Mouse (Mus musculus) CH12.LX (cell line): ENCODE data around the gene Pla2g2d. TPM values are rescaled to one million over a fixed set of nuclear protein-coding genes. Genes with fewer than 3 reads are reported as not detected.

Experiments used
- DNase-seq: peaks from one replicate; pipeline ENCODE4 v3.0.0-alpha.2; 2013; ENCODE audit errors: extremely low read depth
- H3K27ac ChIP-seq: 2 replicates; pipeline ENCODE4 v1.5.1; 2012; ENCODE audit warnings: low read depth, mild to moderate bottlenecking, control low read depth, moderate library complexity; ENCODE audit not compliant: insufficient read depth
- H3K27me3 ChIP-seq: replicated peaks from 2 replicates; pipeline ENCODE3; 2012; ENCODE audit warnings: inconsistent platforms
- H3K36me3 ChIP-seq, 2 experiments: replicated peaks in 1 of 2; 2 replicates each; pipeline versions ENCODE3 to v1.6.1; 2012; ENCODE audit warnings: inconsistent platforms in 1 of 2, low read length in 1 of 2, mild to moderate bottlenecking in 1 of 2, mixed read lengths in 1 of 2, moderate library complexity in 1 of 2; ENCODE audit not compliant: control insufficient read depth in 1 of 2, insufficient read depth in 1 of 2
- H3K4me1 ChIP-seq, 2 experiments: 2 replicates each; pipeline ENCODE4 v1.6.1; 2012; ENCODE audit warnings: inconsistent platforms in 1 of 2, moderate library complexity in 1 of 2; ENCODE audit not compliant: insufficient read depth in 2 of 2, control insufficient read depth in 1 of 2
- H3K4me2 ChIP-seq: 2 replicates; pipeline ENCODE4 v1.6.1; 2012; ENCODE audit warnings: low read depth, mild to moderate bottlenecking, control low read depth; ENCODE audit not compliant: poor library complexity, insufficient read depth, severe bottlenecking
- H3K4me3 ChIP-seq, 3 experiments: fragments of 150-350 bp in 1 of 3; sonication (generic) in 1 of 3; replicated peaks in 1 of 3; 2 replicates each; pipeline versions ENCODE3 to v1.5.1; 2011 to 2012; ENCODE audit warnings: low read depth in 2 of 3, low read length in 2 of 3, mild to moderate bottlenecking in 2 of 3, moderate library complexity in 2 of 3, control low read depth in 1 of 3, improper control_type of control experiment in 1 of 3, inconsistent platforms in 1 of 3, mixed read lengths in 1 of 3; ENCODE audit not compliant: poor library complexity in 1 of 3
- H3K79me2 ChIP-seq: replicated peaks from 2 replicates; pipeline ENCODE4 v1.6.1; 2012; ENCODE audit warnings: mild to moderate bottlenecking, moderate library complexity; ENCODE audit not compliant: control insufficient read depth, poor library complexity, insufficient read depth, severe bottlenecking; ENCODE audit errors: extremely low read depth
- H3K9ac ChIP-seq: 2 replicates; pipeline ENCODE4 v1.6.1; 2012; ENCODE audit warnings: low read depth, mild to moderate bottlenecking, control low read depth, moderate library complexity; ENCODE audit not compliant: insufficient read depth
- H3K9me3 ChIP-seq: replicated peaks from 2 replicates; pipeline ENCODE3; 2012; ENCODE audit warnings: low read length, inconsistent platforms, mixed read lengths
- BHLHE40 ChIP-seq: IDR thresholded peaks from 2 replicates; pipeline ENCODE4 v1.6.1; 2011; ENCODE audit warnings: mild to moderate bottlenecking, low read depth, low read length, improper control_type of control experiment
- CHD1 ChIP-seq: IDR thresholded peaks from 2 replicates; pipeline ENCODE4 v1.6.1; 2012; ENCODE audit warnings: low read depth, low read length, improper control_type of control experiment, inconsistent platforms
- CHD2 ChIP-seq: IDR thresholded peaks from 2 replicates; pipeline ENCODE4 v1.6.1; 2011; ENCODE audit warnings: low read length, improper control_type of control experiment
- CTCF ChIP-seq, 2 experiments: IDR thresholded peaks in 1 of 2; conservative IDR thresholded peaks in 1 of 2; 2 replicates each; pipeline ENCODE4 v1.5.1; 2011 to 2012; ENCODE audit warnings: low read depth in 2 of 2, low read length in 2 of 2, improper control_type of control experiment in 1 of 2, inconsistent platforms in 1 of 2, mild to moderate bottlenecking in 1 of 2, moderate library complexity in 1 of 2
- EP300 ChIP-seq: IDR thresholded peaks from 2 replicates; pipeline ENCODE4 v1.6.1; 2011; ENCODE audit warnings: low read length, improper control_type of control experiment
- GABPA ChIP-seq: IDR thresholded peaks from 2 replicates; pipeline ENCODE4 v1.6.1; 2012; ENCODE audit warnings: low read depth, low read length, improper control_type of control experiment, inconsistent platforms; ENCODE audit not compliant: insufficient replicate concordance
- JUN ChIP-seq: IDR thresholded peaks from 2 replicates; pipeline ENCODE4 v1.6.1; 2011; ENCODE audit warnings: low read depth, mild to moderate bottlenecking, low read length, improper control_type of control experiment, moderate library complexity; ENCODE audit not compliant: insufficient read depth
- JUND ChIP-seq: conservative IDR thresholded peaks from 2 replicates; pipeline ENCODE4 v1.6.1; 2011; ENCODE audit warnings: low read depth, low read length, improper control_type of control experiment
- MAFK ChIP-seq: IDR thresholded peaks from 2 replicates; pipeline ENCODE4 v1.6.1; 2011; ENCODE audit warnings: low read length, improper control_type of control experiment; ENCODE audit not compliant: insufficient replicate concordance
- MYC ChIP-seq: IDR thresholded peaks from 2 replicates; pipeline ENCODE4 v1.6.1; 2011; ENCODE audit warnings: low read depth, mild to moderate bottlenecking, improper control_type of control experiment, low read length
- NELFE ChIP-seq: IDR thresholded peaks from 2 replicates; pipeline ENCODE4 v1.6.1; 2011; ENCODE audit warnings: low read depth, low read length, improper control_type of control experiment
- NRF1 ChIP-seq: IDR thresholded peaks from 2 replicates; pipeline ENCODE4 v1.6.1; 2014; ENCODE audit warnings: low read depth, mild to moderate bottlenecking, inconsistent platforms, low read length, improper control_type of control experiment, moderate library complexity
- PAX5 ChIP-seq: IDR thresholded peaks from 2 replicates; pipeline ENCODE4 v1.6.1; 2012; ENCODE audit warnings: low read length, inconsistent platforms, mixed read lengths
- POLR2A ChIP-seq: IDR thresholded peaks from 2 replicates; pipeline ENCODE4 v1.6.1; 2011; ENCODE audit warnings: low read depth, mild to moderate bottlenecking, improper control_type of control experiment, low read length
- RAD21 ChIP-seq: IDR thresholded peaks from 2 replicates; pipeline ENCODE4 v1.6.1; 2011; ENCODE audit warnings: low read depth, mild to moderate bottlenecking, low read length, improper control_type of control experiment, moderate library complexity
- SIN3A ChIP-seq: IDR thresholded peaks from 2 replicates; pipeline ENCODE4 v1.6.1; 2012; ENCODE audit warnings: low read length, improper control_type of control experiment, inconsistent platforms
- SMC3 ChIP-seq: IDR thresholded peaks from 2 replicates; pipeline ENCODE4 v1.6.1; 2011; ENCODE audit warnings: low read depth, low read length, improper control_type of control experiment
- TBP ChIP-seq: conservative IDR thresholded peaks from 2 replicates; pipeline ENCODE4 v1.6.1; 2011; ENCODE audit warnings: low read depth, low read length, improper control_type of control experiment
- TCF12 ChIP-seq: IDR thresholded peaks from 2 replicates; pipeline ENCODE4 v1.6.1; 2014; ENCODE audit warnings: low read depth, mild to moderate bottlenecking, inconsistent platforms, low read length, improper control_type of control experiment
- USF2 ChIP-seq: conservative IDR thresholded peaks from 2 replicates; pipeline ENCODE4 v1.6.1; 2011; ENCODE audit warnings: low read depth, low read length, improper control_type of control experiment
- ZC3H11A ChIP-seq: IDR thresholded peaks from 2 replicates; pipeline ENCODE4 v1.6.1; 2012; ENCODE audit warnings: low read depth, mild to moderate bottlenecking, inconsistent platforms, low read length, improper control_type of control experiment
- ZKSCAN1 ChIP-seq: IDR thresholded peaks from 2 replicates; pipeline ENCODE4 v1.6.1; 2012; ENCODE audit warnings: low read depth, inconsistent platforms, low read length, improper control_type of control experiment, borderline replicate concordance
- dilution Hi-C: fragments of 300-500 bp; cut with MboI; formaldehyde crosslinking; loops from 2 replicates; pipeline ENCODE4 v1.14.3; 2020; ENCODE audit warnings: low sequenced_read_pairs; ENCODE audit not compliant: extremely low pct_unique_long_range_greater_than_20kb, extremely low pct_ligation_motif_present
- in situ Hi-C: fragments of 300-500 bp; cut with MboI; formaldehyde crosslinking; loops from 3 replicates; pipeline ENCODE4 v1.14.3; 2019; ENCODE audit warnings: low sequenced_read_pairs, low pct_ligation_motif_present, low pct_unique_long_range_greater_than_20kb, mixed read lengths
- polyA plus RNA-seq: library from polyadenylated mRNA; unstranded; fragments of >175 nt; gene quantifications from 2 replicates; pipeline ENCODE4 v1.2.1, GENCODE M21; 2012; ENCODE audit warnings: low read depth; ENCODE audit not compliant: insufficient read length
- total RNA-seq, 2 experiments: library from RNA; depleted of rRNA; stranded (reverse); fragments of 300-350 nt in 1 of 2; fragments of >200 nt in 1 of 2; gene quantifications; 2 replicates each; pipeline ENCODE4 v1.2.3; 2012 to 2014

The Pla2g2d gene
- total and polyA plus RNA-seq, 3 experiments, result not detected

- dilution Hi-C loops, result no loop called here
- peaks cover 96% of the 10 kb centered on the region for H3K27me3 ChIP-seq
These were observed 38.5 kb upstream of the Pla2g2d start, which contains the start of gene Ubxn10 for GRCm38 (mm10) chr4:138737031-138737430. Gene Ubxn10 (minus strand): TSS chr4:138737167.

GRCm38 (mm10) chr4:138739136-138739851 lies 36.2 kb upstream of the Pla2g2d start:
- H3K9me3 ChIP-seq, result peaks cover 5% of the 10 kb centered on the region

More at GRCm38 (mm10) chr4:138737031-138737430, 38.5 kb upstream of the Pla2g2d start, which contains the start of gene Ubxn10:
- no peak for DNase-seq
- Histone ChIP-seq H3K36me3 (no peaks in the 10 kb centered on the region), H3K9me3 (peaks cover 14% of the 10 kb centered on the region), H3K4me3 (no peak within 1 kb of the TSS), H3K9ac (no peak within 1 kb of the TSS), H3K27ac (no peak within 1 kb of the TSS), H3K79me2 (no peaks in the 10 kb centered on the region), H3K4me2 (no peak within 1 kb of the TSS), H3K4me1 (no peaks in the 10 kb centered on the region)
- in situ Hi-C loops, result no loop called here
- TF ChIP-seq CHD1 (no peak), USF2 (no peak), SMC3 (no peak), EP300 (no peak), NELFE (no peak), CHD2 (no peak), NRF1 (no peak), PAX5 (no peak), ZKSCAN1 (no peak), GABPA (no peak), BHLHE40 (no peak), RAD21 (no peak), JUND (no peak), SIN3A (no peak), CTCF (conservative IDR thresholded peaks at IDR 0.05 in 1 of 2, IDR thresholded peaks at IDR 0.05 in 1 of 2; ENCODE audit: low read depth in 2 of 2, low read length in 2 of 2) (no peak), ZC3H11A (no peak), MAFK (no peak), TCF12 (no peak)

More at GRCm38 (mm10) chr4:138739136-138739851, 36.2 kb upstream of the Pla2g2d start:
- Histone ChIP-seq H3K9ac (no peak overlapping the region), H3K4me2 (no peak overlapping the region), H3K27me3 (peaks cover 96% of the 10 kb centered on the region), H3K4me1 (no peaks in the 10 kb centered on the region), H3K4me3 (no peak overlapping the region), H3K36me3 (no peaks in the 10 kb centered on the region), H3K27ac (no peak overlapping the region), H3K79me2 (no peaks in the 10 kb centered on the region)
- dilution Hi-C loops, result no loop called here
- in situ Hi-C loops, result no loop called here
- no peak for DNase-seq
- TF ChIP-seq NRF1 (no peak), JUN (no peak), MYC (no peak), SIN3A (no peak), TBP (no peak), POLR2A (no peak)
